Mouse (Mus musculus): ENCODE measurements at regions not wholly inside any gene's neighbourhood (a gene's known extent, or its start where the extent isn't known, plus 50 kb on each side); places are given as distances from the start of the nearest gene placed in this dataset.

DNA sequence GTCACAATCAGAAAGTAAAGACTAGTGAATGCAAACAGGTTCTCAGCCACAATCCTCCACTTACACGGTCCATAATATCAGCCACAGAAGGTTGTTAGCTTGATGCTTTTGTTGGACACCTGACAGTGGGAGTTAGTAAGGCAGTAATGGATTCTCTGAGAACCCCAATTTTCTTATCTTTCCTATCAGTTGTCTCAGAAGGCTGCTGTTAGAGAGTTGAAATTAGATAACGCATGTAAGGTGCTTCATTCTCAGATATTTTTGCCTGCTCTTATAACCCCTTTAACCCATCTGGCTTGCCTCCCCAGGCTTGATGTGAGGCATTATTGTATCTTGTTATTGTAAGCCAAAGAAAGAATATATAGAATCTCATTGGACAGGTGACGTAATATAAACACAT lies 63.0 kb upstream of the Ube2e3 start:
- Histone ChIP-seq H3K4me3 (no peak overlapping the region), H3K27ac (no peak overlapping the region)
- intact Hi-C loops (cut with DNase I): no loop called here
- no peak for TF ChIP-seq CTCF (IDR thresholded peaks at IDR 0.05)
- DNase-seq: no peak

DNA sequence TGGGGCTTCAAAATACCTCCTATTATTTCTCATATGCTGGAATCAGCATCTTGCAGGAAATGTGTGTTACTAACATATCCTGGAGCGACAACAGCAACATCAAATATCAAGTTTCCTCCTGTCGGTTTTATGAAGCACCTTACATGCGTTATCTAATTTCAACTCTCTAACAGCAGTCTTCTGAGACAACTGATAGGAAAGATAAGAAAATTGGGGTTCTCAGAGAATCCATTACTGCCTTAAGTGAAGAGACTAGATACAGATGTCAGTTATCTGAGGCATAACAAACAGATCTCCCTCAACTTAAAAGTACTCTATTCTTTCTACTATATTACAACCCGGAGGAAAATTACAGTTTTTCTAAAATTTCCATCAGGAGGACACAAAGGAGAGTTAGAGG lies 64.4 kb upstream of the Ube2e3 start:
- no peak for DNase-seq
- TF ChIP-seq CTCF (IDR thresholded peaks at IDR 0.05): no peak
- intact Hi-C loops (cut with DNase I): no loop called here
- no peak overlapping the region for H3K4me3 ChIP-seq
- H3K27ac ChIP-seq: no peak overlapping the region

DNA sequence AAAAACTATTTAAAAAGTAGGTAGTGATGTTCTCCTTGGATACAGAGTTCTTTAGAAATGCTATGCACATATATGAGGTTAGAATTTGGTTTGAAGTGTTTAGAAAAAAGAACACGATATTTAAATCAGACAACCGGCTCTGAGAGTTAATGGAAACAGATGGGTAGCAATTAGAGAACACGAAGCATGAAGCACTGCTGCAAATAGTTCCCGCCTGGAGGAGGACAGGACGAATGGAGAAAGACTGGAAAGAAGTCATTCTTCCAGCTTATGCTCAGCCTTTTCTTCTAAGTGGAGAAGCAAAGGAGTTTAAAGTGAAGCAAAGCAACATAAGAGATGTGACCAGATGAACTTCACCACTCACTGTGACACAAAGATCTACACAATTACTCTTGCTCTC lies 72.5 kb upstream of the Ube2e3 start:
- H3K27ac ChIP-seq: no peak overlapping the region

DNA sequence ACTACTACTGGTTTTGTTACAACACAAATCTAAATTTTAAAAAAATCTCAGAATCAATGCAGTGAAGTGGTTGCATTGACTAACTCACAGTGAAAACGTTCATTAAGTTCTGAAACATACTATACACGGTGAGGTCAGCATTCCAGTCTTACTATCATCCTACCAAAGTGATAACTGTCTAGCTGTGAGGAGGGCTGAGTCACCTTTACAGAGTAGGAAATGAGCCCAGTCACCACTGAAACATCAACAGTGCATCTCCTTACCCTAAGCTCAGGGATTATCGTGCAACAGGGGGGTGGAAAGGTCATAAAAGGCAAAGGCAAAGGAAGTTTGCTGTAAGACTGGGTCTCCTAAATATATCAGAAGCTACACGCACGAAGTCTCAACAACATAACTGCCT lies 73.2 kb upstream of the Ube2e3 start:
- no peak overlapping the region for H3K27ac ChIP-seq
- no peak for TF ChIP-seq CTCF (IDR thresholded peaks at IDR 0.05)
- no peak overlapping the region for H3K4me3 ChIP-seq
- intact Hi-C loops (cut with DNase I): no loop called here
- DNase-seq: no peak

More for the DNA sequence above, 72.5 kb upstream of the Ube2e3 start:
- intact Hi-C loops (cut with DNase I): no loop called here
- no peak for DNase-seq
- no peak for TF ChIP-seq CTCF (IDR thresholded peaks at IDR 0.05)
- no peak overlapping the region for H3K4me3 ChIP-seq

DNA sequence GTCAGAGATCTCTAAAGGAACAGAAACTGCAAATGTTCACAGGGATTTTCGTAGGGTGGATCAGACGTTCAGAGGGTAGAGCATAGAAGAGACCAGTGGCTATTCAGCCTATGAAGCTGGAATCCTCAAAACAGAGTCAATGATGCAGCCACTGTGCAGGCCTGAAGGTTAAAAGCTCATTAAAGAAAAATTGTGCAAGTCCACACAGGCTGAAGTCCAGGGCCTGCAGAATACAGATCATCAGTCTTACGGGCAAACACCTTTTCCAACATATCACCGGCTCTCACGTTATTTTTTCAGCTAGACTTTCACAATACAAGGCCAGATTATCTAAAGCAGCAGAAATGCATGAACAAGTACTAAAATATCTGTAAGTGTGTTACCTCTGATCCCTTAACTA lies 78.8 kb upstream of the Ube2e3 start:
- no peak overlapping the region for H3K27ac ChIP-seq
- TF ChIP-seq CTCF (IDR thresholded peaks at IDR 0.05): no peak
- intact Hi-C loops (cut with DNase I): no loop called here
- H3K4me3 ChIP-seq: no peak overlapping the region
- no peak for DNase-seq

DNA sequence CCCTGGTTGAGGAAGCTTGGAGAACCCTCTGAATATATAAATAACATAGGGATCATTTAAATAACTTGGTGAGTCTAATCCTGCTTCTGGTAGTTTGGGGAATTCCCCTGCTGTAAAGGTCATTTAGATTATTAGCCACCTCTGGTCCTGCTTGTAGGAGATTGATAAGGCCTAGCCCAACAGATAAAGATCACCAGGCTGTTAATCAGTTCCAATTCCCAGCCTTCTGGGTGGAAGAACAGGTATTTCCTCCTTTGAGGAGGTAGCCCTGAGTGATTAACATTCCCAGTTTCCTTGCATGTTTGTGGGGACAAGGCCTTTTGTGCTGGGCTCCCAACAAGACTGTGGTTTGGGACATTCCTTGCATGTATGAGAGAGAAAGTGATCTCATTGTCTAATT lies 79.7 kb upstream of the Ube2e3 start:
- no peak for TF ChIP-seq CTCF (IDR thresholded peaks at IDR 0.05)
- Histone ChIP-seq H3K27ac (no peak overlapping the region), H3K4me3 (no peak overlapping the region)
- intact Hi-C loops (cut with DNase I): no loop called here
- no peak for DNase-seq

DNA sequence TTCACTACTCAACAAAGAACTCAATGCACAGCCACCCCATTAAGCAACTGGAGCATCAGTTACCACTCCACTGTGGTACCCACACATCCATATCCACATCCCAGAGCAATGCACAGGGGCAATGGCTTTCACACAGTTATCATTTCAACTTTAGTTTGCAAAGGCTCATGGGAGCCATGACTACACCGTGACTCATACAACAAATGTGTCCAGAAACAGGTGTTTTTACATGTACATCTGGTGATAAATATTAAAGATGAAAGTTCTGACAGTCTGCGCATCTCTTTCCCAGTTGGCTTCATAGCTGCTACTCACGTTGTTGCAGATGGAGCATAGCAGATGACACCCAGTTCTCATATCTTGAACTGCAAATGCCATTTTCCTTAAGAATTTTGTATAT lies 88.0 kb upstream of the Ube2e3 start:
- H3K27ac ChIP-seq: no peak overlapping the region

DNA sequence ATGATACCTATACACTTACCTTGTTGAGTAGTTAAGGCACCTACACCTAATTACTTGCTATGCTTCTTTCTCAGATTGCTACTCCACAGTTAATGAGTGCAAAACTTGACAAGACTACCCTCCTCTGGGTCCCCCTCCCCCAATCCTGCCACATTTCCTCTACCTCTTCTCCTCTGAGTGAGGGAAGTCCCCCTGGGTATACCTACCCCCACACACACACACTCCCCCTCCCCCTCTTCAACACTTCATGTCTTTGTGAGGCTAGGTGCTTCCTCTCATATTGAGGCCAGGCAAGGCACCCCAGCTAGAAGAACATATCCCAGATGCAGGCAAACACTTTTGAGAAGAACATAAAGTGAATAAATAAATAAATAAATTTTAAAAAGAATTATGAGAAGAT lies 90.3 kb upstream of the Ube2e3 start:
- DNase-seq: no peak
- Histone ChIP-seq H3K27ac (no peak overlapping the region), H3K4me3 (no peak overlapping the region)
- intact Hi-C loops (cut with DNase I): no loop called here
- TF ChIP-seq CTCF (IDR thresholded peaks at IDR 0.05): no peak

More for the DNA sequence above, 88.0 kb upstream of the Ube2e3 start:
- intact Hi-C loops (cut with DNase I): no loop called here
- no peak overlapping the region for H3K4me3 ChIP-seq
- DNase-seq: no peak
- TF ChIP-seq CTCF (IDR thresholded peaks at IDR 0.05): no peak

DNA sequence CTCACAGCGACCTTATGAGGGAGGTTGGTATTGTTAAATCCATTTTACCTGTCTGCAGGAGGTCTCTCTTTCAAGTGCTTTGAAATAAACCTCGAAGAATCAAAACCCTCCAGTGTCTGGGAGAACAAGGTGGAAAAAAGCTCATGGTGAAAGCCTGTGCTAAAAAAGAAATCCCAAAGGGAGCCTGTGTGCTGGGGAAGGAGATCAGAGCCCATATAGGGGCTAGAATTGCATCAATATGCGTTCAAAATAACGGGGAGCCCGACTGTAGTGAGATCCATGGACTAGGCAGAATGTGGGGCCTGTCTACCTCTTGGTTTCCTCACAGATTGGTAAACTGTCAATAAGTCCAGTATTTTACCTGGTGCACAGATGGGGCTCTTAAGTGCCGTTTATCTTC lies 113.6 kb upstream of the Ube2e3 start:
- no peak for DNase-seq
- TF ChIP-seq CTCF (IDR thresholded peaks at IDR 0.05): no peak
- intact Hi-C loops (cut with DNase I): no loop called here
- no peak overlapping the region for H3K4me3 ChIP-seq
- no peak overlapping the region for H3K27ac ChIP-seq

DNA sequence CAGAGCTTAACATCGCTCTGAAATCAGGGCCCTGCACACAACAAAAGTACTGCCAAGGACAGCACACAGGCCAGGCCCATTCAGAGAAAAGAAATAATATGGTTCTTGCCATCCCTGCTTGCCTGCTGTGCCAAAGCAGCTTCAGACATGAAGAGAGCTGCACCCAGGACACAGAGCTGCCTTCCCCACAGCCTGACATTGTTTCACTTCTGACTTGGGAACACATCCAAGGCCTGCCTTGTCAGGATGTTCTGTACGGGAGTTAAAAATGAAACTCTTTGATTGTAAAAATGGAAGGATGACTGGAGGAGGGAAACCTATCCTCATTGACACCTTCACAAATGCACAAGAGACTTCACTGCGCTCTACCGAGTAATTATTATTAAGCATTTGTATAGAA lies 114.0 kb upstream of the Ube2e3 start:
- DNase-seq: no peak
- intact Hi-C loops (cut with DNase I): no loop called here
- no peak overlapping the region for H3K4me3 ChIP-seq
- no peak for TF ChIP-seq CTCF (IDR thresholded peaks at IDR 0.05)
- H3K27ac ChIP-seq: no peak overlapping the region

DNA sequence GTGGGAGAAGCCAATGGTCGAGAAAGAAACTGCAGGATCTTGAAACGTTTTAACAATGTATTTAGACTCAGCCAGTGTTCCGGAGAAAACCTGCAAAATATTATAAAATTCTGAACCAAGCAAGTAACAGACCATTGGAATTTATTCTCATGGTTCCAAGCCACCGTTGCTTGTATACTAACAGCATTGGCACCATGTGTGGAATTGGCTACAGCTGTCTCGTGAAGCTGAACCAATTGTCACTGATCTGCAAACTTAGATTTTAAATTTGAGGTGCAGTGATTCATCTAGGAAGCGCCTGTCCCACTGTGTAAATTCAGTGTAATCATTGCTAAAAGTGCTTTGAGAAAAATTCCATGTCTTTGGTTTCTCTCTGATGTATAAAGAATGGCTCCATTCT lies 137.8 kb upstream of the Ube2e3 start:
- H3K4me3 ChIP-seq: no peak overlapping the region
- intact Hi-C loops (cut with DNase I): no loop called here
- no peak for DNase-seq
- no peak for TF ChIP-seq CTCF (IDR thresholded peaks at IDR 0.05)
- H3K27ac ChIP-seq: no peak overlapping the region

DNA sequence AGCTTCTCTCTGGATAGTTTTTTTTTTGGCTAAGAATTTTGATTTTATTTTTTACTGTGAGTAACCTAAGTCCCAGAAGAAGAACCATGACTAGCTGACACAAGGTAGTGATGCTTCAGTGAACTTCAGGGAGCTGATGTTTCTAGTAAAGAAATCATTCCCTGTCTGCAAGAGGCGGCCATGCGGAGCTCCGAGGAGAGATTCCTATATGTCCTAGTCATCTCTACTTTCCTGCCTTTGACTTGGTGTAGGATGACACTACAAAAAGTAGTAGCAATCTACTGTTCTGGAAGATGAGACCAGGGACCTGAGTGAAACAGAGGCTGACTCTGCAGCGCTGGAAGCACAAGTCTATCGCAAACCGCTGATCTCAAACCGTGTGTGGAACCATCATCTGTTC lies 141.9 kb upstream of the Ube2e3 start:
- H3K4me3 ChIP-seq: no peak overlapping the region
- TF ChIP-seq CTCF (IDR thresholded peaks at IDR 0.05): no peak
- H3K27ac ChIP-seq: no peak overlapping the region
- no peak for DNase-seq
- intact Hi-C loops (cut with DNase I): no loop called here

DNA sequence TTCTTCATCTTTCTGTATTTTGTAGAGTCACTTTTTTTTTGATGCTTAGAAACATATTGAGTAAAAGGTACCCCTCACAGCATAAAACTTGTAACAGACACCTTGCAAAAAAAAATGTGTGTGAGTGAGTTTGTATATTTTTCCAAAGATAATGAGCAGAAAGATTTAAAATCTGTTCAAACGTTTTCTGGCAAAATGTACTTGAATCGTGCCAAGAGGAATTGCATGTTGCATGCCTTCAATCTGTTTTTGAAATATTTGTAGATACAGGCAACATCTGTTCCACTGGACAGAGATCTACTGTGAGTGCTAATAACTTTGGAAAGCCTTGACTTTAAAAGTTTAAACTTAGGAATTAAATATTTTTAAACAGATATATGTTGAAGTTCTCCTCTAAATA lies 143.5 kb upstream of the Ube2e3 start:
- DNase-seq: no peak
- no peak overlapping the region for H3K27ac ChIP-seq
- TF ChIP-seq CTCF (IDR thresholded peaks at IDR 0.05): no peak
- no peak overlapping the region for H3K4me3 ChIP-seq
- intact Hi-C loops (cut with DNase I): no loop called here

DNA sequence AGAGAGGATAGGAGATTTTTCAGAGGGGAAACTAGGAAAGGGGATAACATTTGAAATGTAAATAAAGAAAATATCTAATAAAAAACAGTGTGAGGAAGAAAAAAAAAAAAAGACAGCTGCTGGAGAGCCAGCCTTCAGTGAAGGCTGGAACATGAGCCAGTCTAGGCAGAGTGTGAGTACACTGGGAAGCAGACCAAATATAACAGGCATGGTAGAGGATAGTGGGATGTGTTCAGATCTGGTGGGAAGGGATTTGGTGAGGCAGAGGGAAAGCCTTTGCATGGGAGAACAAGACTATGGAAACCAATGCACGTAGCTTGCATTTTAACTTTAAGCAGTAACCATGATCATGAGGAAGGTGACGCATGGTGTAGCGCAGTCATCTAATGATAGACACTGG lies 144.5 kb upstream of the Ube2e3 start:
- no peak overlapping the region for H3K27ac ChIP-seq
- DNase-seq: no peak
- intact Hi-C loops (cut with DNase I): no loop called here
- TF ChIP-seq CTCF (IDR thresholded peaks at IDR 0.05): no peak
- no peak overlapping the region for H3K4me3 ChIP-seq

DNA sequence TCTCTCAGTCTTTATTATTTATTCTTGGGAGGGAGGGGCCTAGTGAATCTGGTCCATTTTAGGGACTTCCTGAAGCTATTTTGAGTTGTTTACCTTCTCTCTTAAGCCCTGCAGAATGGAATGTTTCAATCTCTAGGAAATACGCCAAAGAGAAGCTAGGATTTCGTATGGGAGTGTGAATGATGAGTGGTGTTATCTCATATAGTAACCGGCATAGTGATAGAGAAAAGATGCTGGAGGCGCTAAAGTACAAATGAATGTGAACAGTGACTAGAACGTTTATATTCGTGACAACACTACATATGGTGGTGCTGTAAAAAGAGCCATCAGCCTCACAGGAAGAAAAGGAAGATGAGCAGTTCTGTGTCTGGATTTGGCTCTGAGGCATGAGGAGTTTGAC lies 145.2 kb upstream of the Ube2e3 start:
- intact Hi-C loops (cut with DNase I): no loop called here
- no peak for DNase-seq
- Histone ChIP-seq H3K4me3 (no peak overlapping the region), H3K27ac (no peak overlapping the region)
- TF ChIP-seq CTCF (IDR thresholded peaks at IDR 0.05): no peak

Measured in gastrocnemius, adult 2 months (tissue).